Mouse (Mus musculus) MEL (cell line): ENCODE data around the gene Tsga10ip. TPM values are rescaled to one million over a fixed set of nuclear protein-coding genes. Genes with fewer than 3 reads are reported as not detected.

Experiments used
- DNase-seq: peaks from one replicate; pipeline ENCODE4 v3.0.0; 2011; ENCODE audit warnings: low read depth, low spot score
- H3K27ac ChIP-seq: 2 replicates; pipeline ENCODE4 v1.5.1; 2012; ENCODE audit warnings: low read depth, mild to moderate bottlenecking, control low read depth, low read length, moderate library complexity; ENCODE audit not compliant: control insufficient read depth
- H3K27me3 ChIP-seq, 2 experiments: fragments of 150-350 bp in 1 of 2; sonication (generic) in 1 of 2; 2 replicates each; pipeline ENCODE4 v1.6.1; 2012; ENCODE audit warnings: low read length in 2 of 2, mild to moderate bottlenecking in 2 of 2, improper control_type of control experiment in 1 of 2, moderate library complexity in 1 of 2; ENCODE audit not compliant: insufficient read depth in 2 of 2, control insufficient read depth in 1 of 2
- H3K36me3 ChIP-seq, 2 experiments: 2 replicates each; pipeline ENCODE4 v1.6.1; 2012 to 2014; ENCODE audit warnings: low read length in 2 of 2, improper control_type of control experiment in 1 of 2, inconsistent platforms in 1 of 2, mild to moderate bottlenecking in 1 of 2; ENCODE audit not compliant: insufficient read depth in 2 of 2, control insufficient read depth in 1 of 2
- H3K4me1 ChIP-seq, 2 experiments: fragments of 150-350 bp in 1 of 2; sonication (generic) in 1 of 2; 2 replicates each; pipeline ENCODE4 v1.6.1; 2012; ENCODE audit warnings: low read length in 2 of 2, improper control_type of control experiment in 1 of 2, mild to moderate bottlenecking in 1 of 2; ENCODE audit not compliant: insufficient read depth in 2 of 2, control insufficient read depth in 1 of 2
- H3K4me3 ChIP-seq, 2 experiments: fragments of 150-350 bp in 1 of 2; sonication (generic) in 1 of 2; 2 replicates each; pipeline ENCODE4 v1.5.1; 2012; ENCODE audit warnings: low read depth in 2 of 2, low read length in 2 of 2, mild to moderate bottlenecking in 2 of 2, moderate library complexity in 2 of 2, control low read depth in 1 of 2, improper control_type of control experiment in 1 of 2; ENCODE audit not compliant: control insufficient read depth in 1 of 2, insufficient read depth in 1 of 2
- H3K79me2 ChIP-seq: 2 replicates; pipeline ENCODE4 v1.6.1; 2012; ENCODE audit warnings: mild to moderate bottlenecking, low read length, moderate library complexity; ENCODE audit not compliant: control insufficient read depth, poor library complexity, insufficient read depth
- H3K9ac ChIP-seq: 2 replicates; pipeline ENCODE4 v1.6.1; 2012; ENCODE audit warnings: low read depth, mild to moderate bottlenecking, control low read depth, low read length, moderate library complexity; ENCODE audit not compliant: control insufficient read depth, poor library complexity, severe bottlenecking
- H3K9me3 ChIP-seq: fragments of 150-350 bp; sonication (generic); replicated peaks from 2 replicates; pipeline ENCODE4 v1.6.1; 2012; ENCODE audit warnings: mild to moderate bottlenecking, low read length, improper control_type of control experiment, moderate library complexity; ENCODE audit not compliant: insufficient read depth
- CHD1 ChIP-seq: IDR thresholded peaks from 2 replicates; pipeline ENCODE4 v1.6.1; 2012; ENCODE audit warnings: low read depth, mild to moderate bottlenecking, inconsistent platforms, low read length, improper control_type of control experiment
- CHD2 ChIP-seq: IDR thresholded peaks from 2 replicates; pipeline ENCODE4 v1.6.1; 2011; ENCODE audit warnings: low read length, improper control_type of control experiment
- E2F4 ChIP-seq: IDR thresholded peaks from 2 replicates; pipeline ENCODE4 v1.6.1; 2011; ENCODE audit warnings: low read depth, low read length, improper control_type of control experiment, borderline replicate concordance
- EP300 ChIP-seq, 2 experiments: IDR thresholded peaks; 2 replicates each; pipeline ENCODE4 v1.6.1; 2011; ENCODE audit warnings: improper control_type of control experiment in 2 of 2, low read length in 2 of 2, low read depth in 1 of 2, mild to moderate bottlenecking in 1 of 2
- ETS1 ChIP-seq: IDR thresholded peaks from 2 replicates; pipeline ENCODE4 v1.6.1; 2012; ENCODE audit warnings: low read depth, mild to moderate bottlenecking, inconsistent platforms, low read length, improper control_type of control experiment, moderate library complexity
- HCFC1 ChIP-seq: IDR thresholded peaks from 2 replicates; pipeline ENCODE4 v1.6.1; 2012; ENCODE audit warnings: low read depth, mild to moderate bottlenecking, inconsistent platforms, low read length, improper control_type of control experiment, moderate library complexity
- MAZ ChIP-seq: IDR thresholded peaks from 2 replicates; pipeline ENCODE4 v1.6.1; 2012; ENCODE audit warnings: low read depth, mild to moderate bottlenecking, inconsistent platforms, low read length, improper control_type of control experiment
- MXI1 ChIP-seq: IDR thresholded peaks from 2 replicates; pipeline ENCODE4 v1.6.1; 2011; ENCODE audit warnings: mild to moderate bottlenecking, low read depth, low read length, improper control_type of control experiment
- MYC ChIP-seq: IDR thresholded peaks from 2 replicates; pipeline ENCODE4 v1.6.1; 2011; ENCODE audit warnings: low read depth, mild to moderate bottlenecking, low read length, improper control_type of control experiment, moderate library complexity
- NELFE ChIP-seq: IDR thresholded peaks from 2 replicates; pipeline ENCODE4 v1.6.1; 2011; ENCODE audit warnings: low read depth, low read length, improper control_type of control experiment
- POLR2A ChIP-seq, 2 experiments: IDR thresholded peaks; 2 replicates each; pipeline ENCODE4 v1.6.1; 2011 to 2012; ENCODE audit warnings: low read length in 2 of 2, mild to moderate bottlenecking in 2 of 2, control low read depth in 1 of 2, improper control_type of control experiment in 1 of 2, low read depth in 1 of 2, moderate library complexity in 1 of 2; ENCODE audit not compliant: control insufficient read depth in 1 of 2, insufficient read depth in 1 of 2, poor library complexity in 1 of 2
- SIN3A ChIP-seq: IDR thresholded peaks from 2 replicates; pipeline ENCODE4 v1.6.1; 2012; ENCODE audit warnings: low read length, improper control_type of control experiment, inconsistent platforms
- SMC3 ChIP-seq: IDR thresholded peaks from 2 replicates; pipeline ENCODE4 v1.6.1; 2011; ENCODE audit warnings: low read depth, low read length, improper control_type of control experiment
- USF2 ChIP-seq, 2 experiments: IDR thresholded peaks; 2 replicates each; pipeline ENCODE4 v1.6.1; 2011 to 2012; ENCODE audit warnings: improper control_type of control experiment in 2 of 2, low read length in 2 of 2, borderline replicate concordance in 1 of 2, inconsistent platforms in 1 of 2, low read depth in 1 of 2, mild to moderate bottlenecking in 1 of 2; ENCODE audit not compliant: insufficient read depth in 1 of 2
- ZNF384 ChIP-seq: IDR thresholded peaks from 2 replicates; pipeline ENCODE4 v1.6.1; 2012; ENCODE audit warnings: low read depth, mild to moderate bottlenecking, inconsistent platforms, low read length, improper control_type of control experiment
- polyA plus RNA-seq, 2 experiments: library from polyadenylated mRNA; stranded (reverse) in 1 of 2; unstranded in 1 of 2; fragments of >175 nt in 1 of 2; fragments of >200 nt in 1 of 2; gene quantifications; 2 replicates each; pipeline versions ENCODE4 v1.2.1 to v1.2.4; 2012; ENCODE audit warnings: low replicate concordance in 2 of 2, low read depth in 1 of 2; ENCODE audit not compliant: insufficient read length in 2 of 2, insufficient read depth in 1 of 2, missing spikeins in 1 of 2
- total RNA-seq: library from RNA; depleted of rRNA; stranded (reverse); fragments of 300-350 nt; gene quantifications from 2 replicates; pipeline ENCODE4 v1.2.3, GENCODE M21; 2012

Tsga10ip gene
- total and polyA plus RNA-seq, 3 experiments, result 0.54 to 4.5 TPM; not detected in 1

DNA sequence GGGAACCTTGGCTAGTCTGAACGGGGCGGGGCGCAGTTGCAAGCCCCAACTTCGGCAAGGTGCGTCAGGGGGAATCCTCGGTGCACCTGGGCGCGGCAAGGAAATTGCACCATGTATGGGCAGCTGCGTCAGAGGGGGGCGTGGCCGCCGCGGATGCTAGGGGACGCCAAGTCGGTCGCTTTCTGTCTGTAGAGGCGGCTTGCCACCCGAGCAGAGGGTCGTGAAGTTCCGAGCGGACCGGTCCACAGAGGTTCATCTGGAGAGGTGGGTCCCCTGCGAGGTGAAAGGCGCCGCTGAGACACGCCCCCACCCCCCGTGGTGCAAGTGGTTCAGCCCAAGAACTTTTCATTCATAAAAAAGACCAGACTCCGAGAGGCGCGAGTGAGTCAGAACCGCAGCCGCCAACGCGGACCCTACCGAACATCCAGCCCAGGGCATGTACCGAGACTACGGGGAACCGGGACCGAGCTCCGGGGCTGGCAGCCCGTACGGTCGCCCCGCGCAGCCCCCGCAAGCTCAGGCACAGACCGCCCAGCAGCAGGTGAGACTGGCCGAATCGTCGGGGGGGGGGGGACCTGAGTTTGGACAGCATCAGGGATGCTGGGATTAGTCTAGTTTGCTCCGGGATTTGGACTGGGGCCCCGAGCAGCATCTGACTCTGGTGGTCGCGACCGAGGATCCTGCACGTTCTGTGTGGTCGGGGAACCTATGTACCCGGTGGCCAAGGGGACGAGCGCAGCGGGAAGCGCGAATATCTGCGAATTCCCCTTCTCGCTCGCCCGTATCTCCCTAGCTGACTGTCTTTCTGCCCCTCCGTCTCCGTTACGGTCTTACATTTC is 45.4 kb upstream of the Tsga10ip start, which contains the start of gene Fosl1:
Gene Fosl1, plus strand, starts transcription at position 33 of the 839 bp plus-strand sequence.
- Histone ChIP-seq H3K79me2 (peaks cover 6% of the 10 kb centered on the region; the same call in 1 of the 2 replicates), H3K27me3 (no peaks in the 10 kb centered on the region), H3K4me1 (peaks cover 0 to 25% of the 10 kb centered on the region in 2 experiments; a peak in 3 of 4 replicates), H3K27ac (peak within 1 kb of the TSS; percentile 20; the same call in 1 of the 2 replicates), H3K9me3 (no peaks in the 10 kb centered on the region), H3K4me3 (peak within 1 kb of the TSS; percentile 80 to 81)
- DNase-seq, result peak; percentile 82
- peak; percentile 36; the same call in 1 of the 2 replicates for TF ChIP-seq ETS1
- 0 out of 2 replicates have a peak, but pooled peaks have one; percentile 2 for TF ChIP-seq SMC3
- peak; percentile 48; the same call in 1 of the 2 replicates for TF ChIP-seq NELFE
- TF ChIP-seq POLR2A (IDR thresholded peaks at IDR 0.05; ENCODE audit: control insufficient read depth in 1 of 2, insufficient read depth in 1 of 2, low read depth in 1 of 2, low read length in 2 of 2, poor library complexity in 1 of 2), result peak in 1 of 2 experiments; percentile 18; a peak in 1 of 4 replicates
- TF ChIP-seq MXI1, result peak; percentile 51
- no peak; the same call in 1 of the 2 replicates for TF ChIP-seq MAZ
- TF ChIP-seq CHD1, result peak; percentile 82; the same call in 1 of the 2 replicates
- TF ChIP-seq EP300 (IDR thresholded peaks at IDR 0.05; ENCODE audit: low read depth in 1 of 2, low read length in 2 of 2), result no peak
- no peak for TF ChIP-seq USF2 (IDR thresholded peaks at IDR 0.05; ENCODE audit: borderline replicate concordance in 1 of 2, insufficient read depth in 1 of 2, low read depth in 1 of 2, low read length in 2 of 2)
- 0 out of 2 replicates have a peak, but pooled peaks have one; percentile 42 for TF ChIP-seq HCFC1
- peak; percentile 50; the same call in 1 of the 2 replicates for TF ChIP-seq SIN3A
- TF ChIP-seq CHD2, result no peak
- TF ChIP-seq, all 39 proteins: peak for 8
- Histone ChIP-seq H3K9ac (peak within 1 kb of the TSS; percentile 64), H3K36me3 (peaks cover 0 to 4% of the 10 kb centered on the region in 2 experiments; a peak in 2 of 4 replicates)

DNA sequence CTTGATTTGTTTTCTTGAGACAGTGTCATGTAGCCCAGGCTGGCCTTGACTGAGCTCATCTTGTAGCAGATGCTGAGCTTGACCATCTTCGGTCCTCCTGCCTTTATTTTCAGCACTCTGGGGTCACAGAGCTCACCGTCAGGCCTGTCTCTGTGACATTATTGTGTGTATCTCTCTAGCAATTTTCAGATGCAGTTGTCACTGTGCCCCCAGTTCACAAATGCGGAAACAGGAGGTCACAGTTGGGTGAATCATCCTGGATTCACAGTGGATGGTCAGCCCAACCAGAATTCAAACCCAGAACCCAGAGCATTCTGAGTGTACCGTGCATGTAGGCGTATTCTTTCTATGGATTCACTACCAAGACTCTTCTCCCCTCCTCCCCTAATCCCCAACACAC is 43.4 kb upstream of the Tsga10ip start:
- Histone ChIP-seq H3K4me1 (peaks cover 0 to 25% of the 10 kb centered on the region in 2 experiments; a peak in 3 of 4 replicates), H3K27me3 (peaks cover 0 to 3% of the 10 kb centered on the region in 2 experiments; a peak in 1 of 4 replicates), H3K9ac (no peak overlapping the region), H3K4me3 (no peak overlapping the region), H3K36me3 (peaks cover 0 to 4% of the 10 kb centered on the region in 2 experiments; a peak in 2 of 4 replicates), H3K27ac (no peak overlapping the region), H3K9me3 (no peaks in the 10 kb centered on the region), H3K79me2 (peaks cover 6% of the 10 kb centered on the region; the same call in 1 of the 2 replicates)
- TF ChIP-seq E2F4 (no peak), ETS1 (no peak), MXI1 (no peak), MYC (no peak), MAZ (no peak), ZNF384 (no peak)
- no peak for DNase-seq
